Mouse (Mus musculus): ENCODE results near the gene Rnf217. TPM values are rescaled to one million over a fixed set of nuclear protein-coding genes. Genes with fewer than 3 reads are reported as not detected.

The Rnf217 gene
- polyA plus RNA-seq, 1 experiment = 0.50 TPM

GRCm38 (mm10) chr10:31528297-31528984, 80.5 kb downstream of the Rnf217 start:
- Histone ChIP-seq H3K4me3 (replicated peaks; ENCODE audit: control insufficient read depth, low read depth, low read length) (no peak overlapping the region), H3K27ac (ENCODE audit: control insufficient read depth, insufficient read depth, low read depth, low read length, poor library complexity) (no peak overlapping the region), H3K4me1 (ENCODE audit: control insufficient read depth, insufficient read depth, low read length) (no peaks in the 10 kb centered on the region)
- TF ChIP-seq CTCF (IDR thresholded peaks at IDR 0.05; ENCODE audit: control insufficient read depth, insufficient read depth, low read length) (no peak), POLR2A (IDR thresholded peaks at IDR 0.05; ENCODE audit: borderline replicate concordance, control insufficient read depth, low read depth, low read length) (no peak)
- WGBS = 70% methylated on average over 6 of the region's 6 CpGs

GRCm38 (mm10) chr10:31525705-31526104, 83.3 kb downstream of the Rnf217 start:
- no peak for TF ChIP-seq POLR2A (IDR thresholded peaks at IDR 0.05; ENCODE audit: borderline replicate concordance, control insufficient read depth, low read depth, low read length)
- no peak for TF ChIP-seq CTCF (IDR thresholded peaks at IDR 0.05; ENCODE audit: control insufficient read depth, insufficient read depth, low read length)

GRCm38 (mm10) chr10:31519420-31519819, 89.6 kb downstream of the Rnf217 start:
- no peak overlapping the region for H3K4me3 ChIP-seq (replicated peaks; ENCODE audit: control insufficient read depth, low read depth, low read length)
- peak; percentile 39; the same call in 1 of the 2 replicates for TF ChIP-seq CTCF (IDR thresholded peaks at IDR 0.05; ENCODE audit: control insufficient read depth, insufficient read depth, low read length)
- no peak for TF ChIP-seq POLR2A (IDR thresholded peaks at IDR 0.05; ENCODE audit: borderline replicate concordance, control insufficient read depth, low read depth, low read length)
- WGBS = 14% methylated on average over 1 of the region's 1 CpGs
- no peaks in the 10 kb centered on the region; the same call in 1 of the 2 replicates for H3K4me1 ChIP-seq (ENCODE audit: control insufficient read depth, insufficient read depth, low read length)
- H3K27ac ChIP-seq (ENCODE audit: control insufficient read depth, insufficient read depth, low read depth, low read length, poor library complexity) = no peak overlapping the region

More at GRCm38 (mm10) chr10:31525705-31526104, 83.3 kb downstream of the Rnf217 start:
- 66% methylated on average over 3 of the region's 3 CpGs for WGBS
- Histone ChIP-seq H3K4me1 (ENCODE audit: control insufficient read depth, insufficient read depth, low read length) (no peaks in the 10 kb centered on the region), H3K27ac (ENCODE audit: control insufficient read depth, insufficient read depth, low read depth, low read length, poor library complexity) (no peak overlapping the region), H3K4me3 (replicated peaks; ENCODE audit: control insufficient read depth, low read depth, low read length) (no peak overlapping the region)

GRCm38 (mm10) chr10:31518210-31518609, 90.8 kb downstream of the Rnf217 start:
- WGBS = 63% methylated on average over 4 of the region's 4 CpGs

GRCm38 (mm10) chr10:31517192-31517591, 91.8 kb downstream of the Rnf217 start:
- Histone ChIP-seq H3K27ac (ENCODE audit: control insufficient read depth, insufficient read depth, low read depth, low read length, poor library complexity) (no peak overlapping the region), H3K4me3 (replicated peaks; ENCODE audit: control insufficient read depth, low read depth, low read length) (no peak overlapping the region), H3K4me1 (ENCODE audit: control insufficient read depth, insufficient read depth, low read length) (no peaks in the 10 kb centered on the region; the same call in 1 of the 2 replicates)
- TF ChIP-seq CTCF (IDR thresholded peaks at IDR 0.05; ENCODE audit: control insufficient read depth, insufficient read depth, low read length) = no peak
- TF ChIP-seq POLR2A (IDR thresholded peaks at IDR 0.05; ENCODE audit: borderline replicate concordance, control insufficient read depth, low read depth, low read length) = no peak
- WGBS = 74% methylated on average over 4 of the region's 4 CpGs

More at GRCm38 (mm10) chr10:31518210-31518609, 90.8 kb downstream of the Rnf217 start:
- Histone ChIP-seq H3K4me1 (ENCODE audit: control insufficient read depth, insufficient read depth, low read length) (no peaks in the 10 kb centered on the region; the same call in 1 of the 2 replicates), H3K4me3 (replicated peaks; ENCODE audit: control insufficient read depth, low read depth, low read length) (no peak overlapping the region), H3K27ac (ENCODE audit: control insufficient read depth, insufficient read depth, low read depth, low read length, poor library complexity) (no peak overlapping the region)
- TF ChIP-seq CTCF (IDR thresholded peaks at IDR 0.05; ENCODE audit: control insufficient read depth, insufficient read depth, low read length) = no peak
- no peak for TF ChIP-seq POLR2A (IDR thresholded peaks at IDR 0.05; ENCODE audit: borderline replicate concordance, control insufficient read depth, low read depth, low read length)

- TF ChIP-seq CTCF (IDR thresholded peaks at IDR 0.05; ENCODE audit: control insufficient read depth, insufficient read depth, low read length) (no peak), POLR2A (IDR thresholded peaks at IDR 0.05; ENCODE audit: borderline replicate concordance, control insufficient read depth, low read depth, low read length) (no peak)
- Histone ChIP-seq H3K4me3 (replicated peaks; ENCODE audit: control insufficient read depth, low read depth, low read length) (no peak overlapping the region), H3K4me1 (ENCODE audit: control insufficient read depth, insufficient read depth, low read length) (no peaks in the 10 kb centered on the region; the same call in 1 of the 2 replicates), H3K27ac (ENCODE audit: control insufficient read depth, insufficient read depth, low read depth, low read length, poor library complexity) (no peak overlapping the region)
- WGBS = 88% methylated on average over 1 of the region's 1 CpGs
Observed at GRCm38 (mm10) chr10:31515897-31516296, 93.1 kb downstream of the Rnf217 start.

- no peaks in the 10 kb centered on the region for H3K4me1 ChIP-seq (ENCODE audit: control insufficient read depth, insufficient read depth, low read length)
- no peak overlapping the region for H3K4me3 ChIP-seq (replicated peaks; ENCODE audit: control insufficient read depth, low read depth, low read length)
- TF ChIP-seq CTCF (IDR thresholded peaks at IDR 0.05; ENCODE audit: control insufficient read depth, insufficient read depth, low read length) (no peak), POLR2A (IDR thresholded peaks at IDR 0.05; ENCODE audit: borderline replicate concordance, control insufficient read depth, low read depth, low read length) (no peak)
- no peak overlapping the region for H3K27ac ChIP-seq (ENCODE audit: control insufficient read depth, insufficient read depth, low read depth, low read length, poor library complexity)
- WGBS = 76% methylated on average over 3 of the region's 3 CpGs
Observed at GRCm38 (mm10) chr10:31504134-31504551, 104.8 kb downstream of the Rnf217 start.

GRCm38 (mm10) chr10:31503542-31504133, 105.3 kb downstream of the Rnf217 start:
- no peak for TF ChIP-seq CTCF (IDR thresholded peaks at IDR 0.05; ENCODE audit: control insufficient read depth, insufficient read depth, low read length)
- no peak for TF ChIP-seq POLR2A (IDR thresholded peaks at IDR 0.05; ENCODE audit: borderline replicate concordance, control insufficient read depth, low read depth, low read length)
- 83% methylated on average over 8 of the region's 8 CpGs for WGBS
- no peak overlapping the region for H3K4me3 ChIP-seq (replicated peaks; ENCODE audit: control insufficient read depth, low read depth, low read length)
- no peak overlapping the region for H3K27ac ChIP-seq (ENCODE audit: control insufficient read depth, insufficient read depth, low read depth, low read length, poor library complexity)
- no peaks in the 10 kb centered on the region for H3K4me1 ChIP-seq (ENCODE audit: control insufficient read depth, insufficient read depth, low read length)
